Mouse (Mus musculus): ENCODE data around the gene Best2. TPM values are rescaled to one million over a fixed set of nuclear protein-coding genes. Genes with fewer than 3 reads are reported as not detected.

Gene Best2
- total and polyA plus RNA-seq, 3 experiments: 0.04 to 0.13 TPM; not detected in 1

DNA sequence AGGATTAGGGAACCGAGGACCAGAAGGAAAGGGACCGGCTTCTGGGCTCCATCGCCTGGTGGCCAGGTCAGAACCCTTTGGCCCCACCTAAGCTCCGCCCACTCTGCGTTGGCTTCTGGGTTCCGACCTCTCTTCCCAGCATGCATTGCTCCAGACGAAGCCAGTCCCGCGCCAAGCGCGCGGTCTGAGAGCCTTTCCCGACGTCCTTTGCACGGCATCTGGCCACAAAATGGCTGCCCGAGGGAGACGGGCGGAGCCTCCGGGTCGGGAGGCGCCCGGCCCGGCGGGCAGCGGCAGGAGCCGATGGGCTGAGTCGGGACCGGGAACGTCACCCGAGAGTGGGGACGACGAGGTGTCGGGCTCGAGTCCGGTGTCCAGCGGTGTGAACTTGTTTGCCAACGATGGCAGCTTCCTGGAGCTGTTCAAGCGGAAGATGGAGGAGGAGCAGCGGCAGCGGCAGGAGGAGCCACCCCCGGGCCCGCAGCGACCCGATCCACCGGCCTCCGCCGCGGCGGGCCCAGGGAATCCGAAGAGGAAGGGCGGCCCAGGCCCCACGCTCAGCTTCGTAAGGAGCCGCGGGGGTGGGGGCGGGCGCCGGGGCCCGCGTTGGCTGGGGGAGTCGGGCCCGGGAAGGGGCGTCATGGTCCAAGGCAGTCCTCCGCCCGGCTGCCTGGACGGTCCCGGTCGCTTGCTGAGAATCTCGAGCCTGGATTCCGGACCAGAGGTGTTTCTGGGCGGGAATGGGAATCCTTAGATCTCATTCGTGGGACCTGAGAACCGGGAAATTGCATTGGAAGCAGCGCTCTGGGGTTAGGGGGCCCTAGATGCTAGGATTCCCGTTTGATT, 12.6 kb upstream of the Best2 start, which contains the start of gene Trir (continued):
- TF ChIP-seq MAFK (IDR thresholded peaks at IDR 0.05; ENCODE audit: borderline replicate concordance, low read depth, low read length) (no peak), POLR2A (IDR thresholded peaks at IDR 0.05; ENCODE audit: control insufficient read depth in 1 of 2, insufficient read depth in 1 of 2, low read depth in 1 of 2, low read length in 2 of 2, poor library complexity in 1 of 2) (peak; percentile 94 to 97), MXI1 (IDR thresholded peaks at IDR 0.05; ENCODE audit: low read depth, low read length) (peak; percentile 72; the same call in 1 of the 2 replicates), HCFC1 (IDR thresholded peaks at IDR 0.05; ENCODE audit: low read depth, low read length) (peak; percentile 90), CHD2 (IDR thresholded peaks at IDR 0.05; ENCODE audit: low read length) (no peak)

DNA sequence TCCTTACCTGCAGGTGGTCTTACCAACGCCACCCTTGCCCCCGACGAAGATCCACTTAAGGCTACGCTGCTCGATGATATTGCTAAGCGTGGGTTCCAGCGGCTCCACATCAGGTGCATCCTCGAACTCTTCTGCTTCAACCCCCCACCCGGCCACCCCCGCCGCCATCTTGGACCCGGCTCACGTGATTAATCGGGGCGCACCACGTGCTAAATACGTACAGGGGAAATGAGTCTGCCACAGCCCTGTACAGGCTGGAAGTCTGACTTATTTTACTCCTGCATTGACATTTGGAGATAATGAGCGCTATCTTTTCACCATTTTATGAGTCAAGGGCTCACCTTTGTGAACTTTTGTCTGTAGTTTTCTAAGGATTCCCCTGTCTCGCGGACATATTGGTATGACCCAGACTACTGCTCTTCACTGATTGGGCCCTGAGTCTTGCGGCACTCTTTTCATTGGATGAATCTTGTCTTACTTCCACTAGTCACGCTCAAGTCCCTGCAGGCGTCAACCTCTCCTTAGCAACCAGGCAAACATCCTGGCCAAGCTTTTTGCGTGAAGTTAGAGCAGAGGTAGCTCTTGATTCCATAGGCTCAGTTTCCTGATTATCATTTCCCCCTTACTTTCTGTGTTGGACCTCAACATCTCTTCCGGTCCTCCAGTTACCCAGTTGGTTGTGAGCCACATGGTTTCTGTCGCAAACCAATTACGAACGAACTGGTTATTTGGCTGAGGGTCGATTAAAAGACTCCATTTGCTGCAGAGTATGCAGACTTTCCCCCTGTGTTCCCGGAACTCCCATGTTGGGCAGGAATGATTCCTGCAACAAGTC, 11.0 kb upstream of the Best2 start, which contains the start of gene Asna1:
TSS of gene Asna1 (minus strand) at position 184 of the 835 bp plus-strand sequence.
- Histone ChIP-seq H3K27me3 (ENCODE audit: control insufficient read depth in 1 of 2, insufficient read depth in 2 of 2, low read length in 2 of 2) (no peaks in the 10 kb centered on the region), H3K4me3 (ENCODE audit: control insufficient read depth in 1 of 2, insufficient read depth in 1 of 2, low read depth in 2 of 2, low read length in 2 of 2) (peak within 1 kb of the TSS; percentile 86 to 94), H3K4me1 (ENCODE audit: control insufficient read depth in 1 of 2, insufficient read depth in 2 of 2, low read length in 2 of 2) (peaks cover 9 to 14% of the 10 kb centered on the region in 2 experiments; a peak in 3 of 4 replicates), H3K9ac (ENCODE audit: control insufficient read depth, low read depth, low read length, poor library complexity, severe bottlenecking) (peak within 1 kb of the TSS; percentile 93), H3K27ac (ENCODE audit: control insufficient read depth, low read depth, low read length) (peak within 1 kb of the TSS; percentile 93), H3K9me3 (replicated peaks; ENCODE audit: insufficient read depth, low read length) (no peaks in the 10 kb centered on the region), H3K36me3 (ENCODE audit: control insufficient read depth in 1 of 2, insufficient read depth in 2 of 2, low read length in 2 of 2) (peaks cover under 1 to 12% of the 10 kb centered on the region in 2 experiments; a peak in 3 of 4 replicates), H3K79me2 (ENCODE audit: control insufficient read depth, insufficient read depth, low read length, poor library complexity) (peaks cover 48% of the 10 kb centered on the region)
- DNase-seq (ENCODE audit: low read depth, low spot score): peak; percentile 98
- TF ChIP-seq ZMIZ1 (IDR thresholded peaks at IDR 0.05; ENCODE audit: low read depth, low read length): peak; percentile 79
- TF ChIP-seq ZKSCAN1 (IDR thresholded peaks at IDR 0.05; ENCODE audit: low read depth, low read length): no peak
- TF ChIP-seq ZNF384 (IDR thresholded peaks at IDR 0.05; ENCODE audit: low read depth, low read length): no peak; the same call in 1 of the 2 replicates
- TF ChIP-seq TAL1 (IDR thresholded peaks at IDR 0.05; ENCODE audit: low read length): no peak
- no peak for TF ChIP-seq POLR2AphosphoS5 (IDR thresholded peaks at IDR 0.05; ENCODE audit: borderline replicate concordance, low read depth, low read length)
- peak; percentile 65; the same call in 1 of the 2 replicates for TF ChIP-seq POLR2AphosphoS2 (IDR thresholded peaks at IDR 0.05; ENCODE audit: low read length)
- no peak for TF ChIP-seq UBTF (IDR thresholded peaks at IDR 0.05; ENCODE audit: borderline replicate concordance, insufficient read depth, low read depth, low read length)
- TF ChIP-seq SIN3A (IDR thresholded peaks at IDR 0.05; ENCODE audit: low read length): peak; percentile 98
- TF ChIP-seq ZC3H11A (IDR thresholded peaks at IDR 0.05; ENCODE audit: low read depth, low read length): no peak
- peak; percentile 86 for TF ChIP-seq HCFC1 (IDR thresholded peaks at IDR 0.05; ENCODE audit: low read depth, low read length)
- peak; percentile 94 for TF ChIP-seq USF1 (IDR thresholded peaks at IDR 0.05; ENCODE audit: low read depth, low read length)
- TF ChIP-seq MAZ (IDR thresholded peaks at IDR 0.05; ENCODE audit: low read depth, low read length): no peak
- peak; percentile 76 for TF ChIP-seq NELFE (IDR thresholded peaks at IDR 0.05; ENCODE audit: low read depth, low read length)
- 0 out of 2 replicates have a peak, but pooled peaks have one; percentile 13 for TF ChIP-seq ETS1 (IDR thresholded peaks at IDR 0.05; ENCODE audit: low read depth, low read length)
- peak; percentile 91 for TF ChIP-seq MXI1 (IDR thresholded peaks at IDR 0.05; ENCODE audit: low read depth, low read length)
- no peak for TF ChIP-seq SMC3 (IDR thresholded peaks at IDR 0.05; ENCODE audit: low read depth, low read length)
- peak; percentile 77 for TF ChIP-seq ELF1 (IDR thresholded peaks at IDR 0.05; ENCODE audit: low read depth, low read length)
- TF ChIP-seq CHD1 (IDR thresholded peaks at IDR 0.05; ENCODE audit: low read depth, low read length): peak; percentile 100
- no peak for TF ChIP-seq E2F4 (IDR thresholded peaks at IDR 0.05; ENCODE audit: borderline replicate concordance, low read depth, low read length)
- TF ChIP-seq EP300 (IDR thresholded peaks at IDR 0.05; ENCODE audit: low read depth in 1 of 2, low read length in 2 of 2): no peak
- no peak for TF ChIP-seq MAFK (IDR thresholded peaks at IDR 0.05; ENCODE audit: borderline replicate concordance, low read depth, low read length)
- TF ChIP-seq RAD21 (IDR thresholded peaks at IDR 0.05; ENCODE audit: low read depth, low read length): no peak
- TF ChIP-seq CHD2 (IDR thresholded peaks at IDR 0.05; ENCODE audit: low read length): no peak; the same call in 1 of the 2 replicates
- no peak for TF ChIP-seq CTCF (IDR thresholded peaks at IDR 0.05 in 2 of 3, conservative IDR thresholded peaks at IDR 0.05 in 1 of 3; ENCODE audit: control insufficient read depth in 1 of 3, insufficient read depth in 1 of 3, low read depth in 2 of 3, low read length in 3 of 3, poor library complexity in 1 of 3, severe bottlenecking in 1 of 3)
- peak; percentile 35; the same call in 1 of the 2 replicates for TF ChIP-seq TCF12 (IDR thresholded peaks at IDR 0.05; ENCODE audit: low read depth, low read length)
- peak; percentile 88 for TF ChIP-seq MYC (IDR thresholded peaks at IDR 0.05; ENCODE audit: low read depth, low read length)
- TF ChIP-seq BHLHE40 (IDR thresholded peaks at IDR 0.05; ENCODE audit: borderline replicate concordance, low read depth, low read length): peak; percentile 87
- peak in 1 of 2 experiments; percentile 79; a peak in 2 of 4 replicates for TF ChIP-seq USF2 (IDR thresholded peaks at IDR 0.05; ENCODE audit: borderline replicate concordance in 1 of 2, insufficient read depth in 1 of 2, low read depth in 1 of 2, low read length in 2 of 2)
- TF ChIP-seq RCOR1 (IDR thresholded peaks at IDR 0.05; ENCODE audit: low read depth, low read length): no peak

All from MEL (cell line).